Mouse (Mus musculus) hindbrain, embryonic 14.5 days (tissue): Measurements from ENCODE around the gene Nek8. TPM values are rescaled to one million over a fixed set of nuclear protein-coding genes. Genes with fewer than 3 reads are reported as not detected.
A peak's percentile ranks its signal among the peaks of the same experiment; 100 is the strongest.

ENCODE experiments used
- ATAC-seq: fragments of 200-750 bp; cut with Nextera tagmentation; 2 replicates; pipeline ENCODE4 v1.8.0; 2017; ENCODE audit warnings: moderate number of reproducible peaks, mild to moderate bottlenecking, moderate TSS enrichment, moderate library complexity; ENCODE audit not compliant: low FRiP score
- DNase-seq: peaks from one replicate; pipeline ENCODE4 v3.0.0-alpha.2; 2015; ENCODE audit warnings: low spot score
- H3K27ac ChIP-seq: fragments of 300-500 bp; sonication (generic); 2 replicates; pipeline ENCODE4 v1.5.1; 2014; ENCODE audit warnings: mild to moderate bottlenecking, moderate library complexity
- H3K27me3 ChIP-seq: fragments of 300-500 bp; sonication (generic); 2 replicates; pipeline ENCODE4 v1.6.1; 2014; ENCODE audit warnings: mild to moderate bottlenecking, low read length, mixed read lengths; ENCODE audit not compliant: control insufficient read depth, insufficient read depth
- H3K36me3 ChIP-seq: fragments of 300-500 bp; sonication (generic); replicated peaks from 2 replicates; pipeline ENCODE4 v1.6.1; 2014; ENCODE audit not compliant: control insufficient read depth, insufficient read depth
- H3K4me1 ChIP-seq: fragments of 300-500 bp; sonication (generic); replicated peaks from 2 replicates; pipeline ENCODE4 v1.6.1; 2014; ENCODE audit warnings: antibody characterized with exemption, low read length, mixed read lengths; ENCODE audit not compliant: control insufficient read depth, insufficient read depth
- H3K4me2 ChIP-seq: fragments of 300-500 bp; sonication (generic); replicated peaks from 2 replicates; pipeline ENCODE4 v1.6.1; 2014; ENCODE audit warnings: mild to moderate bottlenecking, moderate library complexity
- H3K4me3 ChIP-seq: fragments of 300-500 bp; sonication (generic); replicated peaks from 2 replicates; pipeline ENCODE4 v1.5.1; 2014; ENCODE audit warnings: mild to moderate bottlenecking, low read length
- H3K9ac ChIP-seq: fragments of 300-500 bp; sonication (generic); 2 replicates; pipeline ENCODE4 v1.6.1; 2014
- H3K9me3 ChIP-seq: fragments of 300-500 bp; sonication (generic); 2 replicates; pipeline ENCODE4 v1.6.1; 2016; ENCODE audit warnings: low read length; ENCODE audit not compliant: control insufficient read depth
- WGBS: fragments of 180-500 bp; shearing (Covaris S2); extraction: QIAGEN DNeasy Blood & Tissue Kit; methylation state at CpG from one replicate; pipeline ENCODE4 v1.1.7; 2014; 5-methylcytosine and 5-hydroxymethylcytosine counted together
- polyA plus RNA-seq: library from polyadenylated mRNA; unstranded; fragments of >200 nt; fragmentation: Nextera tagmentation; extraction: Ambion mirVana; gene quantifications from 2 replicates; pipeline ENCODE4 v1.2.1, GENCODE M21; 2014

Gene Nek8
- polyA plus RNA-seq, 1 experiment from 2014 or later = 6.0 TPM

- ATAC-seq = peak; percentile 34
- H3K27ac ChIP-seq = peak overlapping the region; percentile 97
- H3K27me3 ChIP-seq = no peaks in the 10 kb centered on the region
- H3K4me1 ChIP-seq = peaks cover 25% of the 10 kb centered on the region
- H3K4me3 ChIP-seq = peak overlapping the region; percentile 96
- H3K4me2 ChIP-seq = peak overlapping the region; percentile 79
- WGBS = under 1% methylated on average over 22 of the region's 22 CpGs
- H3K9ac ChIP-seq = peak overlapping the region; percentile 100
- no peaks in the 10 kb centered on the region for H3K9me3 ChIP-seq
- peak; percentile 72 for DNase-seq
- peaks cover 37% of the 10 kb centered on the region for H3K36me3 ChIP-seq
Observed at GRCm38 (mm10) chr11:78163681-78164603, 12.5 kb downstream of the Nek8 start.

DNA sequence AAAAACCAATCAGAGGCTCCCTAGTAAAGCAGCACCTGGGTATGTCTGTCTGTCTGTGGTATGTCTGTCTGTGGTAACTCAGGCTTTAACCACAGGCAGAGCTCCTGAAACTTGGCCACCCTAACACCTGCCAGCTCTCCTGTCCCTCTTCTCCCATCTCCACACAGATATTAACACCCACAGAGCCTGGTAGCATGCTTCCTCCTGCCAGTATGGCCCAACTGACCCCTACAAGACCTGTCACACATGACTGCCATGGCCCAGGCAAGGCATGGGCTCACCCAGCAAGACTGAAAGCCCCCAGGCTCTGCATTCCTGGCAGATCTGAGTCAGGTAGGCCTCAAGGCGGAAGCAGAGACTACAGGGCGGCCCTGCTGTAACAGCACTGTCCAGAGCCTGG lies 13.4 kb downstream of the Nek8 start:
- peak overlapping the region; percentile 97 for H3K27ac ChIP-seq
- DNase-seq (no peak), ATAC-seq (no peak)
- peak overlapping the region; percentile 96 for H3K4me3 ChIP-seq
- whole genome bisulfite sequencing = 80% methylated on average over 2 of the region's 2 CpGs
- H3K4me1 ChIP-seq = peaks cover 25% of the 10 kb centered on the region
- H3K9me3 ChIP-seq = no peaks in the 10 kb centered on the region
- H3K36me3 ChIP-seq = peaks cover 46% of the 10 kb centered on the region
- peak overlapping the region; percentile 79 for H3K4me2 ChIP-seq
- peak overlapping the region; percentile 100 for H3K9ac ChIP-seq
- H3K27me3 ChIP-seq = no peaks in the 10 kb centered on the region

DNA sequence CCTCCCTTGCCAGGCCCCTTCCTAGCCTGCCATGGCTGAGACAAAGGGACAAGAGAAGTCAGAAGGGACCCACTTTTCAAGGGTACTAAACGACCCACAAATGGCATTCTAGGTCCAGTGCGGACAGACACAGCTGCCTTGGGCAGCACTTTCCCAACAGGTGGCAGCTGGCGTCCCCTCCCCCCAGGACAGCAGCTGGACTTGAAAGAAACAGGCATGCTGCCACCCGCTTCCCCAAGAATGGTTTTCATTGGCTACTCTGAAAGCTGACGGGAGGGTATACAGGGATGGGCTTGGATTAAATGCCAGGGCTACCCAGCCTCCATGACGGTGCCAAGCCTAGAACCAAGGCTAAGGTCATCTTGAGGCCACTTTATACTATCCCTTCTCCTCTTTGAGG lies 14.0 kb downstream of the Nek8 start:
- peaks cover 51% of the 10 kb centered on the region for H3K36me3 ChIP-seq
- WGBS = 34% methylated on average over 6 of the region's 6 CpGs
- H3K9ac ChIP-seq = peak overlapping the region; percentile 100

DNA sequence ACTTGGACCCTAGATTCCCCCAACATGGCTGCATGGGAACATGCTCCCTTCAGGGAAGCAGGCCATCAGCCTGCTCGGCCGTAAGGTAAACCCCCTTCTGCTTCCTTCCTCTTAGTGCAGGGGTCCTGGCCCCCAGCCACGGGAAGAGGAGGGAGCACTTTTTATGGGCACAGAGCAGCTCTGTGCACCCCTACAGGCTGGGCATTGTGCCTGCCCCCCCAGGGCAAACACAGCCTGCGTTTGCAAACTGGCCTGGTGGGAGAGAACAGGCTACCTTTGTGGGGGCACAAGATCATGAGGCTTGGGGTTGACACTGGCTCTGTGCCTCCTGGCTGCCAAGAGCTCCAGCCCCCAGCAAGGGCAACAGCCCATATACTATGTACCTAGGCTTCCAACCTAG lies 14.5 kb downstream of the Nek8 start:
- H3K36me3 ChIP-seq = peaks cover 56% of the 10 kb centered on the region
- ATAC-seq (no peak), DNase-seq (no peak)
- H3K4me3 ChIP-seq = 0 out of 2 replicates have a peak overlapping the region, but pooled peaks have one; percentile 96
- H3K27me3 ChIP-seq = no peaks in the 10 kb centered on the region
- 58% methylated on average over 4 of the region's 4 CpGs for WGBS
- H3K9me3 ChIP-seq = no peaks in the 10 kb centered on the region
- H3K9ac ChIP-seq = 0 out of 2 replicates have a peak overlapping the region, but pooled peaks have one; percentile 100
- H3K4me1 ChIP-seq = peaks cover 25% of the 10 kb centered on the region
- H3K4me2 ChIP-seq = peak overlapping the region; percentile 79
- peak overlapping the region; percentile 97 for H3K27ac ChIP-seq

More for the DNA sequence above, 14.0 kb downstream of the Nek8 start:
- no peak for ATAC-seq
- H3K9me3 ChIP-seq = no peaks in the 10 kb centered on the region
- H3K27me3 ChIP-seq = no peaks in the 10 kb centered on the region
- DNase-seq = no peak
- peak overlapping the region; percentile 97 for H3K27ac ChIP-seq
- peak overlapping the region; percentile 96 for H3K4me3 ChIP-seq
- peaks cover 25% of the 10 kb centered on the region for H3K4me1 ChIP-seq
- peak overlapping the region; percentile 79 for H3K4me2 ChIP-seq

DNA sequence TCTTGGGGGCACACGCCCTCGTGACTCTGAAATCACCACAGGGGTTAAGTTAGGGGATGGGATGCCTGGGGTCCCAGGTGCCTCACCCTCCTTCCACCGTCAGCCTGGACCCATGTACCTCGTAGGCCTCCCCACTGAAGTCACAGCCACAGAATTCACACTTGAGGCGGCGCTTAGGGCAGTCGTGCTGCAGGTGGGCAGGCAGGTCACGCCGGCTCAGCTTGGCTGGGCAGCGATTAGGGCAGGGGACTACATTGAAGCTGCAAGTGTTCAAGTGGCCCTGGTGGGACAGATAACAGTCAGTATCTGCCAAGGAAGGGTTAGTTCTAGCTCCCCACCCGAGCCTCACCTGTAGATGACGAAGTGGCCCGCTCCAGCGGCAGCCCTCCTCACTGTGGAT lies 15.3 kb downstream of the Nek8 start:
- no peak overlapping the region for H3K9ac ChIP-seq
- WGBS = 94% methylated on average over 14 of the region's 14 CpGs
- H3K4me2 ChIP-seq = no peak overlapping the region
- no peaks in the 10 kb centered on the region for H3K27me3 ChIP-seq
- H3K36me3 ChIP-seq = peaks cover 64% of the 10 kb centered on the region
- H3K9me3 ChIP-seq = no peaks in the 10 kb centered on the region
- no peak for DNase-seq
- peaks cover 24% of the 10 kb centered on the region for H3K4me1 ChIP-seq
- H3K4me3 ChIP-seq = no peak overlapping the region
- H3K27ac ChIP-seq = no peak overlapping the region
- ATAC-seq = no peak

DNA sequence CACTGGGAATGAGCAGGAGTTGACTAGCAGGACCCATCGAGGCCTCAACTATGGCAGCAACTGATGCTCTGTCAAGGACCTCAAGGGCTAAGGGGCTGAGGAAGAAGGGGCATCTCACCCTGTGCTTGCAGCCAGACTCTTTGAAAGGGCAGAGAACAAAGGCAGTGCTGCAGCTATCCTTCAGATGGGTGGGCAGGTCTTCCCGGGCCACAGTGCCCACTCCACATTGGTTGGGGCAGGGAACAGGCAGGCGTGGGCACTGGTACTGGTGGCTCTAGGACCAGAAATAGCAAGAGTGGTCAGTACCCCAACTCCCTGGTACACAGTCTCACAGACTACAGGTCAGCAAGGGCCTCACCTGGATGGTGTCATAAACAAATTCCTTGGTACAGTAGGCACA lies 15.8 kb downstream of the Nek8 start:
- DNase-seq (no peak), ATAC-seq (no peak)
- Histone ChIP-seq H3K9me3 (no peaks in the 10 kb centered on the region), H3K4me1 (peaks cover 19% of the 10 kb centered on the region), H3K27ac (no peak overlapping the region), H3K4me3 (no peak overlapping the region), H3K9ac (no peak overlapping the region), H3K27me3 (no peaks in the 10 kb centered on the region), H3K36me3 (peaks cover 69% of the 10 kb centered on the region), H3K4me2 (no peak overlapping the region)
- WGBS = 87% methylated on average over 3 of the region's 3 CpGs

DNA sequence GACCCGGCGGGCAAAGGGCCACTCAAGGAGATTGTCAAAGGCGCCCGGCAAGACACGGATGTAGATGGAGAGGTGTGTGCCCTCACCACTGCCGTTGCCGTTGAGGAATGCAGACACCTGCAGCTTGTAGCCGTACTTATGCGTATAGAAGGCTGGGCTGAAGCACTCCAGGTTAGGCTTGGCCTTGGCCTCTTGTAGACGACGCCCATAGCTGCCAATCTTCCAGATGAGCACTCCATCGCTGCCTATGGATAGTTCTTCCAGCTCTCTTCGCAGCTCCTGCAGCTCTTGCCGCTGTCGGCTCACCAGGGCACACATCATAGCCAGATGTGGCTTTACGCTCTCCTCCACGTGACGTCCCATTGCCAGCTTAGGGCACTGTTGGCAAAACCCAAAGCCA lies 16.3 kb downstream of the Nek8 start:
- no peaks in the 10 kb centered on the region for H3K9me3 ChIP-seq
- no peaks in the 10 kb centered on the region for H3K27me3 ChIP-seq
- H3K36me3 ChIP-seq = peaks cover 74% of the 10 kb centered on the region
- H3K9ac ChIP-seq = no peak overlapping the region
- H3K4me2 ChIP-seq = no peak overlapping the region
- H3K4me1 ChIP-seq = peaks cover 19% of the 10 kb centered on the region
- H3K27ac ChIP-seq = no peak overlapping the region
- H3K4me3 ChIP-seq = no peak overlapping the region
- ATAC-seq (no peak), DNase-seq (no peak)
- 91% methylated on average over 18 of the region's 18 CpGs for WGBS

- ATAC-seq = no peak
- Histone ChIP-seq H3K27me3 (no peaks in the 10 kb centered on the region), H3K4me3 (no peak overlapping the region), H3K36me3 (peaks cover 81% of the 10 kb centered on the region), H3K27ac (no peak overlapping the region), H3K4me2 (no peak overlapping the region), H3K9ac (no peak overlapping the region), H3K4me1 (peaks cover 19% of the 10 kb centered on the region), H3K9me3 (no peaks in the 10 kb centered on the region)
- no peak for DNase-seq
- 78% methylated on average over 7 of the region's 7 CpGs for WGBS
Observed at GRCm38 (mm10) chr11:78159557-78159956, 16.9 kb downstream of the Nek8 start.

DNA sequence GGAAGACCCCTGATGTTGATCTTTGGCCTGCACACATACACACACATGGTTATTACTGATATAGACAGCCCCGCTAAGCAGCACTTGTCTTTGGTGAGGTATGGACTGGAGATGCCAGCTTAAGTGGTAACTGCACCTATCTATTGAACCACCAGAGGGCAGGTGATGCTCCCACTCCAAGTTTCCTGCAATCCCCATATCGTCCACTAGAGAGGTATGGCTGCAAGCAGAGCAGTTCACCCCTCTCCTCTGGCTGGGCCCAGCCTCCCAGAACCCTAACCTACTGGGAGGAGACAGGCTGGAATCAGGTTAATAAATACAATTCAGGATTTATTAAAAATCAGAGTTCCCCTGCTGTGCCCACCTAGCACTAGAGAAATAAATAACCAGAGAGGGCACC lies 17.4 kb downstream of the Nek8 start:
- Histone ChIP-seq H3K9ac (no peak overlapping the region), H3K4me1 (peaks cover 19% of the 10 kb centered on the region), H3K4me3 (no peak overlapping the region), H3K36me3 (peaks cover 85% of the 10 kb centered on the region), H3K27ac (no peak overlapping the region), H3K4me2 (no peak overlapping the region), H3K9me3 (no peaks in the 10 kb centered on the region), H3K27me3 (no peaks in the 10 kb centered on the region)
- ATAC-seq = peak; percentile 64
- peak; percentile 80 for DNase-seq
- 33% methylated on average over 2 of the region's 2 CpGs for WGBS
